Mouse (Mus musculus): ENCODE results near the gene Rcan2. TPM values are rescaled to one million over a fixed set of nuclear protein-coding genes. Genes with fewer than 3 reads are reported as not detected.

Rcan2 gene
- 3.9 and 7.0 TPM in 2 replicates for polyA plus RNA-seq (2015; fragmentation: Nextera tagmentation; extraction: Ambion mirVana)

GRCm38 (mm10) chr17:43801077-43801476, at the start of gene Rcan2:
Rcan2 (plus strand) TSS chr17:43801351.

DNA sequence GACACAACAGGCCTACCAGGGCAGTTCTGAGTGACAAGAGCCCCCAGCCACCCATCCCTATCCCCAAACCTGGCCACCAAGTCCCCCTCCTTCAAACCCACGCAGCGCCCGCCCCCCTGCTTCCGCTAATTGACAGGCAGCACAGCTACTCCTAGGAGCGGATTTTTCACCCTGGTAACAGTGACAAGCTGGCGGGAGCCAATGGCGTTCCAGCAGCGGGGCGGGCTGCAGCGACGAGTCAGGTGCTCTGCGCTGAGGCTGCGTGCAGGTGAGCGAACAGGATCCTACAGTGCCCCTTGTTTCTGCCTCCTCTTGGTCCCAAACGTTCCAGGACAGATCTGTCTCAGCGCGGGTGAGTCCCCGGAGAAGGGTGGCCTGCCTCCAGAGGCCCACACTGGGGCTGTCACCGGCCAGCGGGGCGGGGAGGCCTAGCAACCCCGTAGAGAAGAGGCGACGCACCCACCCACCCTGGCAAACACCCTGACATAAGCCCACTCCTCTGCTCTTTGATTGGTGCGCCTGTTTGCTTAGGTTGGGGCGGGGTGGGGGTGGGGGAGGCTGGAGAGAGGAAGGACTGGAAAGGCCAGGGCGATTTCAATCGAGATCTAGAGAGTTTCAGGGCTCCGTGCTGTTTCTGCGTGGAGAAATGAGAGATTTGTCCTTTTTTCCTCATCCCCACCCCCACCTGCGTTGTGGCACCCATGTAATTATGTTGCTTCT, 277.6 kb downstream of the Rcan2 start, which contains the start of gene Enpp5:
TSS of gene Enpp5 (plus strand) at position 183 of the 720 bp plus-strand sequence.

Other genes with a start within 250 kb of the Rcan2 start
- 18.8 and 32.2 TPM in 2 replicates for gene Pla2g7, start 233.3 kb upstream of the Rcan2 start, polyA plus RNA-seq (2015; fragmentation: Nextera tagmentation; extraction: Ambion mirVana)
- 0.23 TPM in 1 of 2 replicates, not detected in the other for gene Tdrd6, start 171.1 kb upstream of the Rcan2 start, polyA plus RNA-seq (2015; fragmentation: Nextera tagmentation; extraction: Ambion mirVana)
- gene Slc25a27, start 134.1 kb upstream of the Rcan2 start, polyA plus RNA-seq (2015; fragmentation: Nextera tagmentation; extraction: Ambion mirVana): 5.3 and 6.6 TPM in 2 replicates
- gene Cyp39a1, start 133.9 kb upstream of the Rcan2 start, polyA plus RNA-seq (2015; fragmentation: Nextera tagmentation; extraction: Ambion mirVana): 9.2 and 10.2 TPM in 2 replicates